Comparison of ENCODE assay signal across 16 mouse cellular contexts in genomic region chr11:22874747-22875146, GRCm38 (mm10). TPM values are rescaled to one million over a fixed set of nuclear protein-coding genes. Genes with fewer than 3 reads are reported as not detected.
DNase-seq lines count a peak whose midpoint lies in the region; ATAC-seq and TF ChIP-seq lines count a peak whose summit lies in the region.
"Had no signal": no experiment of that assay in that cellular context is flagged by ENCODE, and none has a peak within 500 bp of the region (broad histone marks: within the 10 kb centered on the region; RNA-seq: fewer than 3 reads in every experiment).

No protein-coding gene starts in this region.

- no peak for DNase-seq in gastrocnemius, adult 2 months
- DNase-seq in gastrocnemius, postnatal 25 days, result no peak
- DNase-seq in right cerebral cortex, adult 18-20 months, result peak; percentile 29
- DNase-seq in right cerebral cortex, postnatal 36 days (ENCODE audit: low spot score in 2 of 2), result no peak
- no peak for DNase-seq in hindbrain, embryonic 14.5 days (ENCODE audit: low spot score)
- DNase-seq in cerebellum, postnatal 25 days, result no peak
- DNase-seq: cerebellum, adult 18-20 months; heart, adult 2 months; kidney, adult 9 months; liver, postnatal 0 days had no signal

- H3K4me2 ChIP-seq in hindbrain, embryonic 14.5 days (replicated peaks), result no peak overlapping the region
- H3K4me2 ChIP-seq in neural tube, embryonic 15.5 days, result no peak overlapping the region
- H3K4me2 ChIP-seq: limb, embryonic 13.5 days; neural tube, embryonic 12.5 days had no signal

- ATAC-seq in hindbrain, embryonic 14.5 days (ENCODE audit: low FRiP score), result no peak
- ATAC-seq in neural tube, embryonic 15.5 days (ENCODE audit: low FRiP score), result peak; percentile 45; the same call in 1 of the 2 replicates
- no peak for ATAC-seq in cerebellum, adult (ENCODE audit: insufficient number of reproducible peaks, low FRiP score, low TSS enrichment)
- ATAC-seq: inflammation-experienced regulatory T-cells, adult 6 months; liver, postnatal 0 days had no signal

- no peaks in the 10 kb centered on the region for H3K27me3 ChIP-seq in hindbrain, embryonic 14.5 days (ENCODE audit: control insufficient read depth, insufficient read depth, low read length)
- no peaks in the 10 kb centered on the region for H3K27me3 ChIP-seq in neural tube, embryonic 15.5 days (replicated peaks)
- H3K27me3 ChIP-seq: limb, embryonic 13.5 days; neural tube, embryonic 12.5 days had no signal

- peak overlapping the region; percentile 12; the same call in 1 of the 2 replicates for H3K9ac ChIP-seq in hindbrain, embryonic 14.5 days
- H3K9ac ChIP-seq in neural tube, embryonic 15.5 days (replicated peaks), result no peak overlapping the region
- H3K9ac ChIP-seq: limb, embryonic 13.5 days; liver, postnatal 0 days; neural tube, embryonic 12.5 days had no signal

- 54% methylated on average over 6 of the region's 6 CpGs for WGBS in hindbrain, embryonic 14.5 days
- 54% methylated on average over 6 of the region's 6 CpGs for WGBS in neural tube, embryonic 15.5 days

- H3K4me1 ChIP-seq in hindbrain, embryonic 14.5 days (replicated peaks; ENCODE audit: control insufficient read depth, insufficient read depth, low read length), result peaks cover 12% of the 10 kb centered on the region; the same call in 1 of the 2 replicates
- peaks cover 20% of the 10 kb centered on the region for H3K4me1 ChIP-seq in neural tube, embryonic 15.5 days

- H3K27ac ChIP-seq in gastrocnemius, adult 2 months, result 0 out of 2 replicates have a peak overlapping the region, but pooled peaks have one; percentile 8
- peak overlapping the region; percentile 58 for H3K27ac ChIP-seq in hindbrain, embryonic 14.5 days
- H3K27ac ChIP-seq in neural tube, embryonic 15.5 days (replicated peaks), result peak overlapping the region; percentile 61
- H3K27ac ChIP-seq: heart, adult 2 months; limb, embryonic 13.5 days; neural tube, embryonic 12.5 days; stomach, postnatal 0 days had no signal

- intact Hi-C loops in gastrocnemius, adult 2 months (cut with DNase I), result no loop called here

- no peaks in the 10 kb centered on the region for H3K36me3 ChIP-seq in hindbrain, embryonic 14.5 days (replicated peaks; ENCODE audit: control insufficient read depth, insufficient read depth)
- no peaks in the 10 kb centered on the region for H3K36me3 ChIP-seq in neural tube, embryonic 15.5 days
- H3K36me3 ChIP-seq: limb, embryonic 13.5 days; neural tube, embryonic 12.5 days had no signal

- H3K4me3 ChIP-seq in gastrocnemius, adult 2 months, result no peak overlapping the region
- H3K4me3 ChIP-seq in hindbrain, embryonic 14.5 days (replicated peaks; ENCODE audit: low read length), result no peak overlapping the region
- H3K4me3 ChIP-seq in neural tube, embryonic 15.5 days (replicated peaks), result no peak overlapping the region
- H3K4me3 ChIP-seq: heart, adult 2 months; limb, embryonic 13.5 days; neural tube, embryonic 12.5 days had no signal

- H3K9me3 ChIP-seq in hindbrain, embryonic 14.5 days (ENCODE audit: control insufficient read depth, low read length), result no peaks in the 10 kb centered on the region
- no peaks in the 10 kb centered on the region for H3K9me3 ChIP-seq in neural tube, embryonic 15.5 days (replicated peaks)
- H3K9me3 ChIP-seq: limb, embryonic 13.5 days; neural tube, embryonic 12.5 days had no signal

- TF ChIP-seq CTCF in gastrocnemius, adult 2 months (IDR thresholded peaks at IDR 0.05), result no peak

RNA-seq across cellular contexts. Expression of gene B3gnt2, which starts 14.0 kb away (rescaled TPM):
- total RNA-seq in gastrocnemius, adult 2 months (2021), result 1 to 10 TPM; 1.6 to 2.1 TPM
- total RNA-seq in gastrocnemius, postnatal 25 days (2021), result 1 to 10 TPM; 2.1 to 2.4 TPM
- polyA plus RNA-seq in hindbrain, embryonic 14.5 days (2014; fragmentation: Nextera tagmentation; extraction: Ambion mirVana), result 2.3 and 4.6 TPM in 2 replicates
- polyA plus RNA-seq in neural tube, embryonic 15.5 days (2015; fragmentation: Nextera tagmentation; extraction: Ambion mirVana), result 2.3 and 5.5 TPM in 2 replicates

Comparison
In these comparisons a context has a peak if more than half of its experiments do, and no peak if none do; other contexts are left out.
1. H3K27ac ChIP-seq: peak in every context shown above with its lines; median percentile 61 in neural tube, embryonic 15.5 days; 58 in hindbrain, embryonic 14.5 days; 8 in gastrocnemius, adult 2 months.